Comparison of ENCODE assay signal across 8 mouse cellular contexts in genomic region chr2:30807648-30808295, GRCm38 (mm10). TPM values are rescaled to one million over a fixed set of nuclear protein-coding genes. Genes with fewer than 3 reads are reported as not detected.
DNase-seq lines count a peak whose midpoint lies in the region; ATAC-seq lines count a peak whose summit lies in the region.

Ntmt1 (plus strand) TSS chr2:30807826.

- peak within 1 kb of the TSS; percentile 94 for H3K9ac ChIP-seq in intestine, embryonic 14.5 days (ENCODE audit: low read length)

- H3K27ac ChIP-seq in intestine, embryonic 14.5 days (ENCODE audit: low read depth), result peak within 1 kb of the TSS; percentile 84

- intact Hi-C loops in left cerebral cortex, postnatal 14 days (cut with DNase I), result no loop called here

- H3K4me3 ChIP-seq in intestine, embryonic 14.5 days (ENCODE audit: low read depth, low read length), result peak within 1 kb of the TSS; percentile 97

- no peaks in the 10 kb centered on the region for H3K27me3 ChIP-seq in intestine, embryonic 14.5 days (replicated peaks; ENCODE audit: control insufficient read depth, insufficient read depth, low read length)

- peaks cover 19% of the 10 kb centered on the region; the same call in 1 of the 2 replicates for H3K4me1 ChIP-seq in intestine, embryonic 14.5 days (replicated peaks; ENCODE audit: control insufficient read depth, insufficient read depth, low read length)

- peaks cover 11% of the 10 kb centered on the region; the same call in 1 of the 2 replicates for H3K36me3 ChIP-seq in intestine, embryonic 14.5 days (ENCODE audit: control insufficient read depth, insufficient read depth, low read length)

- no peaks in the 10 kb centered on the region for H3K9me3 ChIP-seq in intestine, embryonic 14.5 days (ENCODE audit: control insufficient read depth, low read length)

- peak; percentile 97 for ATAC-seq in intestine, embryonic 14.5 days (replicated peaks; ENCODE audit: low FRiP score, low TSS enrichment, low read depth)

- peak within 1 kb of the TSS; percentile 99 for H3K4me2 ChIP-seq in intestine, embryonic 14.5 days (ENCODE audit: low read length)

- peak; percentile 96 to 97 for DNase-seq in adrenal gland, adult 18-20 months (ENCODE audit: low spot score in 2 of 2)
- DNase-seq in embryo, embryonic 11 days, result peak; percentile 99
- peak; percentile 100 for DNase-seq in gastrocnemius, postnatal 25 days
- peak; percentile 100 for DNase-seq in intestine, embryonic 14.5 days (ENCODE audit: low spot score)
- peak; percentile 98 for DNase-seq in left cerebral cortex, postnatal 14 days (ENCODE audit: low spot score in 2 of 2)
- DNase-seq in mesoderm, embryonic 11.5 days (ENCODE audit: low read depth, low spot score), result peak; percentile 100
- peak; percentile 99 for DNase-seq in right cerebral cortex, postnatal 36 days (ENCODE audit: low spot score in 2 of 2)
- DNase-seq in yolk sac, embryonic 10.5 days (ENCODE audit: low spot score), result peak; percentile 100

- 0% methylated on average over 44 of the region's 44 CpGs for WGBS in intestine, embryonic 14.5 days

RNA-seq across cellular contexts. Expression of gene Ntmt1, which starts in this region (rescaled TPM):
- total RNA-seq in adrenal gland, adult 18-20 months (2021), result 10 to 100 TPM; 35.2 to 42.8 TPM
- 10 to 100 TPM; 15.6 to 16.2 TPM for total RNA-seq in gastrocnemius, postnatal 25 days (2021)
- polyA plus RNA-seq in intestine, embryonic 14.5 days (2014; fragmentation: Nextera tagmentation; extraction: Ambion mirVana), result 105 and 110 TPM in 2 replicates
- total RNA-seq in left cerebral cortex, postnatal 14 days (2021), result 10 to 100 TPM; 39.6 to 40.7 TPM

Comparison
In these comparisons a context has a peak if more than half of its experiments do, and no peak if none do; other contexts are left out.
1. Peak in every context shown above with its lines: DNase-seq, ATAC-seq, H3K4me3 ChIP-seq and H3K27ac ChIP-seq.